Mouse (Mus musculus) myocyte (in vitro differentiated cells): ENCODE results near the gene Pard3. TPM values are rescaled to one million over a fixed set of nuclear protein-coding genes. Genes with fewer than 3 reads are reported as not detected.
A peak's percentile ranks its signal among the peaks of the same experiment; 100 is the strongest.

Experiments
- H3K27me3 ChIP-seq: one replicate; pipeline ENCODE4 v1.6.1; 2011; ENCODE audit not compliant: control insufficient read depth, insufficient read depth, insufficient read length
- H3K36me3 ChIP-seq: one replicate; pipeline ENCODE4 v1.6.1; 2011; ENCODE audit not compliant: control insufficient read depth, insufficient read depth
- H3K4me2 ChIP-seq: one replicate; pipeline ENCODE4 v1.6.1; 2011; ENCODE audit warnings: low read depth, control low read depth
- H3K4me3 ChIP-seq: one replicate; pipeline ENCODE4 v1.5.1; 2011; ENCODE audit warnings: mild to moderate bottlenecking, control low read depth, moderate library complexity
- H3K79me2 ChIP-seq: one replicate; pipeline ENCODE4 v1.6.1; 2011; ENCODE audit not compliant: control insufficient read depth, insufficient read depth
- H3ac ChIP-seq: one replicate; pipeline ENCODE4 v1.6.1; 2011; ENCODE audit not compliant: control insufficient read depth, insufficient read length
- CEBPB ChIP-seq: IDR thresholded peaks from 2 replicates; pipeline ENCODE4 v1.6.1; 2011; ENCODE audit warnings: mild to moderate bottlenecking, moderate library complexity; ENCODE audit not compliant: poor library complexity, insufficient read depth, severe bottlenecking
- E2F4 ChIP-seq: IDR thresholded peaks from one replicate; pipeline ENCODE4 v1.6.1; 2011; ENCODE audit warnings: mild to moderate bottlenecking, control low read depth, moderate library complexity; ENCODE audit not compliant: insufficient read depth
- MAX ChIP-seq: IDR thresholded peaks from one replicate; pipeline ENCODE4 v1.6.1; 2011; ENCODE audit warnings: low read depth, mild to moderate bottlenecking, control low read depth
- MYOD1 ChIP-seq, 3 experiments: IDR thresholded peaks; one replicate each; pipeline ENCODE4 v1.6.1; 2011; ENCODE audit warnings: control low read depth in 2 of 3, low read depth in 2 of 3, mild to moderate bottlenecking in 2 of 3, moderate library complexity in 1 of 3; ENCODE audit not compliant: insufficient read length in 2 of 3, control insufficient read depth in 1 of 3
- MYOG ChIP-seq, 3 experiments: IDR thresholded peaks; one replicate each; pipeline ENCODE4 v1.6.1; 2011; ENCODE audit warnings: control low read depth in 2 of 3, low read depth in 2 of 3, mild to moderate bottlenecking in 2 of 3; ENCODE audit not compliant: insufficient read length in 2 of 3, control insufficient read depth in 1 of 3, insufficient read depth in 1 of 3
- POLR2A ChIP-seq: IDR thresholded peaks from one replicate; pipeline ENCODE4 v1.6.1; 2011; ENCODE audit warnings: low read depth, mild to moderate bottlenecking, control low read depth, moderate library complexity; ENCODE audit not compliant: insufficient read length
- POLR2AphosphoS2 ChIP-seq: IDR thresholded peaks from one replicate; pipeline ENCODE4 v1.6.1; 2011; ENCODE audit warnings: low read depth, control low read depth; ENCODE audit not compliant: insufficient read length
- REST ChIP-seq: IDR thresholded peaks from one replicate; pipeline ENCODE4 v1.6.1; 2011; ENCODE audit warnings: mild to moderate bottlenecking, control low read depth, moderate library complexity; ENCODE audit not compliant: insufficient read depth, insufficient read length
- SRF ChIP-seq: IDR thresholded peaks from one replicate; pipeline ENCODE4 v1.6.1; 2011; ENCODE audit warnings: low read depth; ENCODE audit not compliant: control insufficient read depth, insufficient read length
- TCF12 ChIP-seq: IDR thresholded peaks from one replicate; pipeline ENCODE4 v1.6.1; 2011; ENCODE audit warnings: mild to moderate bottlenecking, control low read depth; ENCODE audit not compliant: poor library complexity, insufficient read depth, severe bottlenecking
- TCF3 ChIP-seq: IDR thresholded peaks from one replicate; pipeline ENCODE4 v1.6.1; 2011; ENCODE audit warnings: low read depth, control low read depth; ENCODE audit not compliant: insufficient read length
- USF1 ChIP-seq: IDR thresholded peaks from one replicate; pipeline ENCODE4 v1.6.1; 2011; ENCODE audit warnings: low read depth, mild to moderate bottlenecking, control low read depth, moderate library complexity
- polyA plus RNA-seq: library from polyadenylated mRNA; unstranded; fragments of >200 nt; fragmentation: generic; extraction: Trizol; gene quantifications from one replicate; pipeline ENCODE4 v1.2.1, GENCODE M21; 2012; ENCODE audit warnings: missing spikeins

Gene Pard3
- polyA plus RNA-seq, 1 experiment, result 24.3 TPM

- no peak overlapping the region for H3K4me3 ChIP-seq
- no peak overlapping the region for H3K4me2 ChIP-seq
- no peak overlapping the region for H3ac ChIP-seq
- no peak for TF ChIP-seq CEBPB
- no peak for TF ChIP-seq MYOG (IDR thresholded peaks at IDR 0.05; ENCODE audit: control insufficient read depth in 1 of 3, insufficient read depth in 1 of 3, insufficient read length in 2 of 3, low read depth in 2 of 3)
- TF ChIP-seq MAX, result no peak
- H3K36me3 ChIP-seq, result no peaks in the 10 kb centered on the region
- peaks cover 67% of the 10 kb centered on the region for H3K79me2 ChIP-seq
- no peaks in the 10 kb centered on the region for H3K27me3 ChIP-seq
These were observed 77.3 kb downstream of the Pard3 start for GRCm38 (mm10) chr8:127140945-127141344.

- no peak overlapping the region for H3ac ChIP-seq
- H3K4me3 ChIP-seq, result no peak overlapping the region
- H3K79me2 ChIP-seq, result peaks cover 71% of the 10 kb centered on the region
- H3K36me3 ChIP-seq, result no peaks in the 10 kb centered on the region
- H3K4me2 ChIP-seq, result peak overlapping the region; percentile 51
- no peaks in the 10 kb centered on the region for H3K27me3 ChIP-seq
- TF ChIP-seq MYOD1 (IDR thresholded peaks at IDR 0.05; ENCODE audit: control insufficient read depth in 1 of 3, insufficient read length in 2 of 3, low read depth in 2 of 3) (peak in 2 of 3 experiments; percentile 39 to 67), E2F4 (no peak), MYOG (IDR thresholded peaks at IDR 0.05; ENCODE audit: control insufficient read depth in 1 of 3, insufficient read depth in 1 of 3, insufficient read length in 2 of 3, low read depth in 2 of 3) (peak in 2 of 3 experiments; percentile 4 to 32)
These were observed 79.9 kb downstream of the Pard3 start for GRCm38 (mm10) chr8:127143641-127144040.

DNA sequence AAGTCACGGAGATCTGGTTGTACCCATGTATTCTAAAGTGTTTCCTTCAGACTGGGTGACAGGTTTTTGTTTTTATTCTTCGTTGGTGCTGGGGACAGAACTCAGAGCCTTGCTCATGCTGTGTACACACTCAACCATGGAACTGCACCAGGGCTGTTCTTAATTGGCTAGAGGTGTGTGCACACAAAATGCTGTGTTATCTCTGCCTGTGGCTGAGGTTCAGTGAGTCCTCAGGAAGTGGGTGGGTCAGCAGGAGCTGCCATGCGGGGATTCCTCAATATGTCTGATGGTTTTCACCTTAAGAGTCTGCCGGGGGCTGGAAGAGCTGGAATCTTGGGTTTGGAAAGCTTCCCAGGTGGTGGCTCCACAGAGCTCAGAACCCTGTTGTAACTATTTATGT is 80.9 kb downstream of the Pard3 start:
- Histone ChIP-seq H3K36me3 (no peaks in the 10 kb centered on the region), H3ac (no peak overlapping the region), H3K4me3 (no peak overlapping the region), H3K79me2 (peaks cover 70% of the 10 kb centered on the region), H3K4me2 (peak overlapping the region; percentile 51), H3K27me3 (no peaks in the 10 kb centered on the region)
- TF ChIP-seq TCF3, result no peak
- TF ChIP-seq CEBPB, result no peak
- TF ChIP-seq E2F4, result no peak
- no peak for TF ChIP-seq POLR2A
- TF ChIP-seq USF1, result no peak
- no peak for TF ChIP-seq TCF12

DNA sequence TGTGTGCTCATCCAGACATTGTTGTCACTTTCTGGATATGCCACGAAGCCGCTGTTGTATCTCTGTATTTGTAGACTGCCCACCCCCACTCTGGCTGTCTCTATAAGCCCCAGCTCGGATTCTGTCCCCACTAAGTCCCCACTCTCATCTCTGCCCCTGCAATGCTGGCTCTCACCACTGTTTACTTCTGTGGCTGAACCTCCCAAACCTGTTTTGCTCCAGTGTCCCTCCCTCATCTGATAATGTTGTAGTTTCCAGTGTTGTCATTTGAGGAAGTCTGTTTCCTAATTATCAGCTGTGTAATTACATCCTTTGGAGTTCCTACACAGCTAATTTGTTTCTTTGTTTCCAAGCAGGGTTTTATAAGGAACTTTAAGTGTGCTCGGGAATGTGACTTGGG is 81.4 kb downstream of the Pard3 start:
- peaks cover 68% of the 10 kb centered on the region for H3K79me2 ChIP-seq
- H3K36me3 ChIP-seq, result no peaks in the 10 kb centered on the region
- H3ac ChIP-seq, result no peak overlapping the region
- peak overlapping the region; percentile 51 for H3K4me2 ChIP-seq
- H3K27me3 ChIP-seq, result no peaks in the 10 kb centered on the region
- TF ChIP-seq MYOD1 (IDR thresholded peaks at IDR 0.05; ENCODE audit: control insufficient read depth in 1 of 3, insufficient read length in 2 of 3, low read depth in 2 of 3), result no peak
- no peak for TF ChIP-seq SRF
- no peak overlapping the region for H3K4me3 ChIP-seq

- H3K36me3 ChIP-seq, result no peaks in the 10 kb centered on the region
- H3K4me2 ChIP-seq, result no peak overlapping the region
- H3ac ChIP-seq, result no peak overlapping the region
- no peak overlapping the region for H3K4me3 ChIP-seq
- peak in 1 of 3 experiments; percentile 26 for TF ChIP-seq MYOD1 (IDR thresholded peaks at IDR 0.05; ENCODE audit: control insufficient read depth in 1 of 3, insufficient read length in 2 of 3, low read depth in 2 of 3)
- TF ChIP-seq MYOG (IDR thresholded peaks at IDR 0.05; ENCODE audit: control insufficient read depth in 1 of 3, insufficient read depth in 1 of 3, insufficient read length in 2 of 3, low read depth in 2 of 3), result peak in 1 of 3 experiments; percentile 13
- TF ChIP-seq POLR2A, result no peak
- H3K79me2 ChIP-seq, result peaks cover 63% of the 10 kb centered on the region
- H3K27me3 ChIP-seq, result no peaks in the 10 kb centered on the region
These were observed 82.4 kb downstream of the Pard3 start for GRCm38 (mm10) chr8:127146055-127146454.

DNA sequence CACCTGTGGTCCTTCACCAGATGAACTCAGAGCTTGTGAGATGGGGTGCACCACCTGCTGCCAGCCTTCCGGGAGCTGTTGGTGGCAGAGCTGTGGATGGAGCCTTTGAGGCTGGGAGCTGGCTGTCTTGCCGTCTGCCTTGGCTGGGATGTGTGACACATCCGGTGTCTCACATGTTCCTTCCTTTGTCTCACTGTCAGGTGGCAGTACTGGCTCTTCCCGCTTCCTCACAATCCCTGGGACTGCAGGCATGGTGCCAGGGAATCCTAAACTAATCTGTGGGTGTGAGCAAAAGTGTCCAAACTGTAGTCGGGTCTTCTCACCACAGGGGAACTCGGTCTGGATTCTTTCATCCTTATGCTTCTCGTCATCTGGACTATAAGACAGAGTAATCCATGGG is 85.1 kb downstream of the Pard3 start:
- H3K4me2 ChIP-seq, result no peak overlapping the region
- TF ChIP-seq REST, result no peak
- peak in 1 of 3 experiments; percentile 30 for TF ChIP-seq MYOD1 (IDR thresholded peaks at IDR 0.05; ENCODE audit: control insufficient read depth in 1 of 3, insufficient read length in 2 of 3, low read depth in 2 of 3)
- H3K4me3 ChIP-seq, result no peak overlapping the region

GRCm38 (mm10) chr8:127150645-127151044 is 87.0 kb downstream of the Pard3 start:
- H3K27me3 ChIP-seq, result no peaks in the 10 kb centered on the region
- H3K36me3 ChIP-seq, result no peaks in the 10 kb centered on the region
- peaks cover 76% of the 10 kb centered on the region for H3K79me2 ChIP-seq
- H3K4me2 ChIP-seq, result no peak overlapping the region
- H3ac ChIP-seq, result no peak overlapping the region
- no peak overlapping the region for H3K4me3 ChIP-seq
- TF ChIP-seq USF1 (peak; percentile 33), POLR2AphosphoS2 (no peak), MAX (no peak), TCF3 (no peak), SRF (no peak), CEBPB (no peak), MYOD1 (IDR thresholded peaks at IDR 0.05; ENCODE audit: control insufficient read depth in 1 of 3, insufficient read length in 2 of 3, low read depth in 2 of 3) (peak in 2 of 3 experiments; percentile 36 to 84), E2F4 (no peak), POLR2A (no peak), REST (no peak), TCF12 (no peak), MYOG (IDR thresholded peaks at IDR 0.05; ENCODE audit: control insufficient read depth in 1 of 3, insufficient read depth in 1 of 3, insufficient read length in 2 of 3, low read depth in 2 of 3) (peak; percentile 18 to 77 (median 71))

More for the DNA sequence above, 85.1 kb downstream of the Pard3 start:
- H3ac ChIP-seq, result no peak overlapping the region
- H3K36me3 ChIP-seq, result no peaks in the 10 kb centered on the region
- no peaks in the 10 kb centered on the region for H3K27me3 ChIP-seq
- H3K79me2 ChIP-seq, result peaks cover 68% of the 10 kb centered on the region
